Mouse (Mus musculus) liver, adult 2 months (tissue): ENCODE measurements around the gene Asic4.

Experiments
- CTCF ChIP-seq: fragments of 200-500 bp; IDR thresholded peaks from 2 replicates; pipeline ENCODE4 v1.5.1; 2011; ENCODE audit warnings: low read depth, low read length, control low read depth
- POLR2A ChIP-seq: fragments of 200-500 bp; IDR thresholded peaks from 2 replicates; pipeline ENCODE4 v1.6.1; 2011; ENCODE audit warnings: low read length, control low read depth; ENCODE audit not compliant: insufficient read depth; ENCODE audit errors: extremely low read depth

- TF ChIP-seq CTCF (no peak), POLR2A (no peak)
Measured at GRCm38 (mm10) chr1:75421794-75422193, 28.4 kb upstream of the Asic4 start.
